Mouse (Mus musculus): Measurements from ENCODE around the gene Dpep2nb.

Gene Dpep2nb

GRCm38 (mm10) chr8:105961101-105961500, 44.7 kb downstream of the Dpep2nb start:
- 87% methylated on average over 14 of the region's 14 CpGs for WGBS

- 67% methylated on average over 7 of the region's 7 CpGs for WGBS
Measured at GRCm38 (mm10) chr8:105959350-105959749, 46.4 kb downstream of the Dpep2nb start.

- WGBS, result 43% methylated on average over 3 of the region's 4 CpGs
Measured at GRCm38 (mm10) chr8:105957813-105958212, 48.0 kb downstream of the Dpep2nb start.

- WGBS, result 86% methylated on average over 4 of the region's 4 CpGs
Measured at GRCm38 (mm10) chr8:105956556-105956955, 49.2 kb downstream of the Dpep2nb start.

- 37% methylated on average over 7 of the region's 7 CpGs for WGBS
Measured at GRCm38 (mm10) chr8:105951057-105951659, 54.6 kb downstream of the Dpep2nb start.

- 27% methylated on average over 10 of the region's 10 CpGs for WGBS
Measured at GRCm38 (mm10) chr8:105949350-105949749, 56.4 kb downstream of the Dpep2nb start.

All from cerebral cortex, adult 2 months (tissue).